Mouse (Mus musculus): ENCODE measurements at regions not wholly inside any gene's neighbourhood (a gene's known extent, or its start where the extent isn't known, plus 50 kb on each side); places are given as distances from the start of the nearest gene placed in this dataset.

- no peak overlapping the region for H3K4me3 ChIP-seq
Observed at GRCm38 (mm10) chr11:18621777-18622176, 397.0 kb downstream of the Meis1 start.

GRCm38 (mm10) chr11:18604836-18605235 is 413.9 kb downstream of the Meis1 start:
- Histone ChIP-seq H3K4me3 (no peak overlapping the region), H3K27me3 (replicated peaks) (no peaks in the 10 kb centered on the region), H3K4me2 (no peak overlapping the region), H3K9ac (no peak overlapping the region), H3K9me3 (no peaks in the 10 kb centered on the region), H3K4me1 (0 out of 2 replicates have a peak, but pooled peaks cover 2% of the 10 kb centered on the region), H3K36me3 (no peaks in the 10 kb centered on the region), H3K27ac (replicated peaks) (no peak overlapping the region)
- no peak for ATAC-seq (ENCODE audit: extremely low read depth, insufficient number of reproducible peaks, low FRiP score, low TSS enrichment)
- WGBS, result 76% methylated on average over 6 of the region's 6 CpGs

More at GRCm38 (mm10) chr11:18621777-18622176, 397.0 kb downstream of the Meis1 start:
- H3K9me3 ChIP-seq, result no peaks in the 10 kb centered on the region
- ATAC-seq (ENCODE audit: extremely low read depth, insufficient number of reproducible peaks, low FRiP score, low TSS enrichment), result no peak
- H3K4me1 ChIP-seq, result peaks cover 8% of the 10 kb centered on the region
- no peak overlapping the region for H3K27ac ChIP-seq (replicated peaks)
- no peaks in the 10 kb centered on the region for H3K36me3 ChIP-seq
- WGBS, result 84% methylated on average over 3 of the region's 3 CpGs
- no peak overlapping the region for H3K4me2 ChIP-seq
- no peaks in the 10 kb centered on the region for H3K27me3 ChIP-seq (replicated peaks)
- H3K9ac ChIP-seq, result no peak overlapping the region

- Histone ChIP-seq H3K9me3 (no peaks in the 10 kb centered on the region), H3K4me3 (no peak overlapping the region), H3K4me1 (peaks cover 26% of the 10 kb centered on the region), H3K36me3 (no peaks in the 10 kb centered on the region), H3K9ac (no peak overlapping the region), H3K27ac (replicated peaks) (no peak overlapping the region), H3K4me2 (no peak overlapping the region), H3K27me3 (replicated peaks) (no peaks in the 10 kb centered on the region)
- ATAC-seq (ENCODE audit: extremely low read depth, insufficient number of reproducible peaks, low FRiP score, low TSS enrichment), result no peak
- 71% methylated on average over 6 of the region's 6 CpGs for WGBS
Observed at GRCm38 (mm10) chr11:18601568-18602182, 417.1 kb downstream of the Meis1 start.

- no peak overlapping the region for H3K9ac ChIP-seq
- H3K27me3 ChIP-seq (replicated peaks), result 0 out of 2 replicates have a peak, but pooled peaks cover 3% of the 10 kb centered on the region
- H3K4me1 ChIP-seq, result peaks cover 30% of the 10 kb centered on the region
- 28% methylated on average over 3 of the region's 3 CpGs for WGBS
- H3K36me3 ChIP-seq, result no peaks in the 10 kb centered on the region
- no peak overlapping the region for H3K4me3 ChIP-seq
- no peak for ATAC-seq (ENCODE audit: extremely low read depth, insufficient number of reproducible peaks, low FRiP score, low TSS enrichment)
- 0 out of 2 replicates have a peak overlapping the region, but pooled peaks have one; percentile 16 for H3K27ac ChIP-seq (replicated peaks)
- H3K4me2 ChIP-seq, result no peak overlapping the region
- H3K9me3 ChIP-seq, result no peaks in the 10 kb centered on the region
Observed at GRCm38 (mm10) chr11:18598349-18598748, 420.4 kb downstream of the Meis1 start.

GRCm38 (mm10) chr11:18596996-18597395 is 421.8 kb downstream of the Meis1 start:
- Histone ChIP-seq H3K36me3 (no peaks in the 10 kb centered on the region), H3K4me1 (peaks cover 30% of the 10 kb centered on the region), H3K9me3 (no peaks in the 10 kb centered on the region), H3K4me3 (no peak overlapping the region), H3K9ac (no peak overlapping the region), H3K4me2 (no peak overlapping the region), H3K27me3 (replicated peaks) (0 out of 2 replicates have a peak, but pooled peaks cover 3% of the 10 kb centered on the region), H3K27ac (replicated peaks) (peak overlapping the region; percentile 30)
- WGBS, result 22% methylated on average over 4 of the region's 4 CpGs
- ATAC-seq (ENCODE audit: extremely low read depth, insufficient number of reproducible peaks, low FRiP score, low TSS enrichment), result no peak

GRCm38 (mm10) chr11:18590487-18590886 is 428.3 kb downstream of the Meis1 start:
- 96% methylated on average over 1 of the region's 1 CpGs for WGBS

GRCm38 (mm10) chr11:18586468-18586867 is 432.3 kb downstream of the Meis1 start:
- peaks cover 15% of the 10 kb centered on the region for H3K4me1 ChIP-seq
- no peak for ATAC-seq (ENCODE audit: extremely low read depth, insufficient number of reproducible peaks, low FRiP score, low TSS enrichment)
- no peak overlapping the region for H3K4me3 ChIP-seq
- no peaks in the 10 kb centered on the region for H3K9me3 ChIP-seq
- no peak overlapping the region for H3K27ac ChIP-seq (replicated peaks)
- no peaks in the 10 kb centered on the region for H3K36me3 ChIP-seq
- WGBS, result 42% methylated on average over 3 of the region's 3 CpGs
- no peak overlapping the region for H3K4me2 ChIP-seq
- H3K27me3 ChIP-seq (replicated peaks), result no peaks in the 10 kb centered on the region
- H3K9ac ChIP-seq, result no peak overlapping the region

More at GRCm38 (mm10) chr11:18590487-18590886, 428.3 kb downstream of the Meis1 start:
- Histone ChIP-seq H3K36me3 (no peaks in the 10 kb centered on the region), H3K4me3 (no peak overlapping the region), H3K4me1 (0 out of 2 replicates have a peak, but pooled peaks cover 3% of the 10 kb centered on the region), H3K27ac (replicated peaks) (no peak overlapping the region), H3K9ac (no peak overlapping the region), H3K4me2 (no peak overlapping the region), H3K9me3 (no peaks in the 10 kb centered on the region), H3K27me3 (replicated peaks) (0 out of 2 replicates have a peak, but pooled peaks cover 3% of the 10 kb centered on the region)
- no peak for ATAC-seq (ENCODE audit: extremely low read depth, insufficient number of reproducible peaks, low FRiP score, low TSS enrichment)

- Histone ChIP-seq H3K27me3 (replicated peaks) (no peaks in the 10 kb centered on the region), H3K4me1 (peaks cover 23% of the 10 kb centered on the region), H3K4me2 (no peak overlapping the region), H3K9ac (no peak overlapping the region), H3K4me3 (no peak overlapping the region), H3K36me3 (no peaks in the 10 kb centered on the region), H3K9me3 (no peaks in the 10 kb centered on the region), H3K27ac (replicated peaks) (no peak overlapping the region)
- no peak for ATAC-seq (ENCODE audit: extremely low read depth, insufficient number of reproducible peaks, low FRiP score, low TSS enrichment)
- WGBS, result 69% methylated on average over 8 of the region's 8 CpGs
Observed at GRCm38 (mm10) chr11:18585031-18585430, 433.8 kb downstream of the Meis1 start.

- no peak overlapping the region for H3K27ac ChIP-seq (replicated peaks)
- H3K27me3 ChIP-seq (replicated peaks), result no peaks in the 10 kb centered on the region
- peaks cover 23% of the 10 kb centered on the region for H3K4me1 ChIP-seq
- WGBS, result 72% methylated on average over 1 of the region's 1 CpGs
- H3K4me2 ChIP-seq, result no peak overlapping the region
- no peak overlapping the region for H3K4me3 ChIP-seq
- no peaks in the 10 kb centered on the region for H3K9me3 ChIP-seq
- no peak for ATAC-seq (ENCODE audit: extremely low read depth, insufficient number of reproducible peaks, low FRiP score, low TSS enrichment)
- no peaks in the 10 kb centered on the region for H3K36me3 ChIP-seq
- H3K9ac ChIP-seq, result no peak overlapping the region
Observed at GRCm38 (mm10) chr11:18582781-18583161, 436.0 kb downstream of the Meis1 start.

GRCm38 (mm10) chr11:18581997-18582780 is 436.6 kb downstream of the Meis1 start:
- Histone ChIP-seq H3K27ac (replicated peaks) (0 out of 2 replicates have a peak overlapping the region, but pooled peaks have one; percentile 42), H3K4me2 (no peak overlapping the region), H3K4me3 (no peak overlapping the region), H3K36me3 (no peaks in the 10 kb centered on the region), H3K27me3 (replicated peaks) (no peaks in the 10 kb centered on the region), H3K4me1 (peaks cover 23% of the 10 kb centered on the region), H3K9ac (no peak overlapping the region), H3K9me3 (no peaks in the 10 kb centered on the region)
- WGBS, result 33% methylated on average over 2 of the region's 2 CpGs
- no peak for ATAC-seq (ENCODE audit: extremely low read depth, insufficient number of reproducible peaks, low FRiP score, low TSS enrichment)

GRCm38 (mm10) chr11:18581078-18581800 is 437.5 kb downstream of the Meis1 start:
- Histone ChIP-seq H3K27me3 (replicated peaks) (no peaks in the 10 kb centered on the region), H3K9ac (no peak overlapping the region), H3K4me1 (peaks cover 20% of the 10 kb centered on the region), H3K4me3 (no peak overlapping the region), H3K27ac (replicated peaks) (peak overlapping the region; percentile 42; the same call in 1 of the 2 replicates), H3K4me2 (no peak overlapping the region), H3K9me3 (no peaks in the 10 kb centered on the region), H3K36me3 (no peaks in the 10 kb centered on the region)
- 76% methylated on average over 8 of the region's 8 CpGs for WGBS
- no peak for ATAC-seq (ENCODE audit: extremely low read depth, insufficient number of reproducible peaks, low FRiP score, low TSS enrichment)

Data from heart, embryonic 13.5 days (tissue).